Comparison of ENCODE assay signal across 8 mouse cellular contexts in genomic region chr11:33787362-33787761, GRCm38 (mm10).
DNase-seq lines count a peak whose midpoint lies in the region; ATAC-seq and TF ChIP-seq lines count a peak whose summit lies in the region.

No protein-coding gene starts in this region.

- no peak for TF ChIP-seq EP300 in liver, embryonic 14.5 days (IDR thresholded peaks at IDR 0.05; ENCODE audit: low read depth)

- ATAC-seq in hindbrain, embryonic 16.5 days = no peak
- ATAC-seq in liver, embryonic 14.5 days (ENCODE audit: insufficient read depth) = no peak
- ATAC-seq in monocyte, adult 5-6 weeks (replicated peaks; ENCODE audit: insufficient number of reproducible peaks, low FRiP score, low TSS enrichment, poor library complexity, severe bottlenecking) = no peak
- no peak for ATAC-seq in megakaryocyte progenitor cell, adult 5-6 weeks (replicated peaks; ENCODE audit: poor library complexity)

- WGBS in hindbrain, embryonic 10.5 days = 33% methylated on average over 5 of the region's 5 CpGs
- 49% methylated on average over 5 of the region's 5 CpGs for WGBS in hindbrain, embryonic 16.5 days
- WGBS in liver, embryonic 14.5 days (ENCODE audit: insufficient replicate concordance) = 22% methylated on average over 5 of the region's 5 CpGs

- H3K27ac ChIP-seq in hindbrain, embryonic 10.5 days = no peak overlapping the region
- no peak overlapping the region for H3K27ac ChIP-seq in hindbrain, embryonic 16.5 days (ENCODE audit: low read depth, low read length)
- no peak overlapping the region for H3K27ac ChIP-seq in liver, embryonic 14.5 days

- H3K4me2 ChIP-seq in hindbrain, embryonic 16.5 days (ENCODE audit: low read length) = no peak overlapping the region
- no peak overlapping the region for H3K4me2 ChIP-seq in liver, embryonic 14.5 days (ENCODE audit: low read depth)

- H3K4me3 ChIP-seq in hindbrain, embryonic 10.5 days = no peak overlapping the region
- no peak overlapping the region for H3K4me3 ChIP-seq in hindbrain, embryonic 16.5 days (ENCODE audit: low read length)
- no peak overlapping the region for H3K4me3 ChIP-seq in liver, embryonic 14.5 days (ENCODE audit: insufficient read depth in 1 of 2, low read depth in 2 of 2, low read length in 2 of 2)

- TF ChIP-seq CTCF in liver, embryonic 14.5 days (IDR thresholded peaks at IDR 0.05; ENCODE audit: low read depth) = no peak

- no peaks in the 10 kb centered on the region for H3K27me3 ChIP-seq in hindbrain, embryonic 10.5 days (ENCODE audit: insufficient read depth, poor library complexity, severe bottlenecking)
- H3K27me3 ChIP-seq in hindbrain, embryonic 16.5 days (replicated peaks; ENCODE audit: control insufficient read depth, insufficient read depth, low read length) = no peaks in the 10 kb centered on the region
- H3K27me3 ChIP-seq in liver, embryonic 14.5 days (ENCODE audit: control insufficient read depth, insufficient read depth, low read length) = no peaks in the 10 kb centered on the region

- no peaks in the 10 kb centered on the region for H3K36me3 ChIP-seq in hindbrain, embryonic 10.5 days
- H3K36me3 ChIP-seq in hindbrain, embryonic 16.5 days (ENCODE audit: control insufficient read depth, insufficient read depth, low read length) = no peaks in the 10 kb centered on the region
- no peaks in the 10 kb centered on the region for H3K36me3 ChIP-seq in liver, embryonic 14.5 days (replicated peaks; ENCODE audit: control insufficient read depth, insufficient read depth, low read depth)

- H3K9me3 ChIP-seq in hindbrain, embryonic 10.5 days = no peaks in the 10 kb centered on the region
- H3K9me3 ChIP-seq in hindbrain, embryonic 16.5 days (ENCODE audit: control insufficient read depth, low read length) = no peaks in the 10 kb centered on the region
- no peaks in the 10 kb centered on the region for H3K9me3 ChIP-seq in liver, embryonic 14.5 days (ENCODE audit: control insufficient read depth, low read length)

- H3K9ac ChIP-seq in hindbrain, embryonic 16.5 days (ENCODE audit: low read depth, low read length) = no peak overlapping the region
- no peak overlapping the region for H3K9ac ChIP-seq in liver, embryonic 14.5 days (replicated peaks)

- H3K4me1 ChIP-seq in hindbrain, embryonic 10.5 days (replicated peaks) = peaks cover 26% of the 10 kb centered on the region
- H3K4me1 ChIP-seq in hindbrain, embryonic 16.5 days (ENCODE audit: control insufficient read depth, insufficient read depth, low read depth, low read length) = peaks cover 5% of the 10 kb centered on the region; the same call in 1 of the 2 replicates
- no peaks in the 10 kb centered on the region for H3K4me1 ChIP-seq in liver, embryonic 14.5 days (replicated peaks; ENCODE audit: control insufficient read depth in 2 of 2, insufficient read depth in 2 of 2, low read length in 1 of 2)

- peak; percentile 66 for DNase-seq in hindbrain, embryonic 10.5 days (ENCODE audit: low spot score)
- peak; percentile 55 for DNase-seq in ES-CJ7 (ENCODE audit: low read depth, low spot score)
- DNase-seq in c-Kit-positive CD71-negative TER-119-negative erythroid progenitor cells, embryonic 14.5 days (ENCODE audit: low read depth) = peak; percentile 43
- peak in 2 of 3 experiments; percentile 9 to 14 for DNase-seq in liver, embryonic 14.5 days (ENCODE audit: low read depth in 3 of 3, low spot score in 3 of 3)
- no peak for DNase-seq in cerebellum, adult 8-10 months
